Mouse (Mus musculus): Measurements from ENCODE around the gene Olfr374. TPM values are rescaled to one million over a fixed set of nuclear protein-coding genes. Genes with fewer than 3 reads are reported as not detected.
"Not testable (repeated sequence)": the region's sequence is repeated elsewhere in the genome, so short reads cannot be mapped to it uniquely, and the experiment has no call there.

Gene Olfr374
- not detected in 2 replicates for polyA plus RNA-seq (2014; fragmentation: Nextera tagmentation; extraction: Ambion mirVana)

- Histone ChIP-seq H3K4me3 (replicated peaks; ENCODE audit: low read depth, low read length) (no peak within 1 kb of the TSS), H3K36me3 (ENCODE audit: control insufficient read depth, insufficient read depth, low read length) (no peaks in the 10 kb centered on the region), H3K27ac (replicated peaks; ENCODE audit: low read depth, low read length) (no peak within 1 kb of the TSS), H3K27me3 (ENCODE audit: control insufficient read depth, insufficient read depth, low read length) (no peaks in the 10 kb centered on the region), H3K4me2 (ENCODE audit: low read length) (no peak within 1 kb of the TSS), H3K9me3 (ENCODE audit: control insufficient read depth, low read length) (no peaks in the 10 kb centered on the region; the same call in 1 of the 2 replicates), H3K9ac (replicated peaks; ENCODE audit: low read length) (no peak within 1 kb of the TSS), H3K4me1 (ENCODE audit: control insufficient read depth, insufficient read depth, low read length) (no peaks in the 10 kb centered on the region)
- DNase-seq (no peak), ATAC-seq (ENCODE audit: low FRiP score, low TSS enrichment) (no peak)
- 92% methylated on average over 3 of the region's 3 CpGs for WGBS
Observed at GRCm38 (mm10) chr8:72106740-72107139, at the start of gene Olfr374. Gene Olfr374, plus strand, starts transcription at chr8:72107040.

- H3K36me3 ChIP-seq (ENCODE audit: control insufficient read depth, insufficient read depth, low read length); H3K4me3 ChIP-seq (replicated peaks; ENCODE audit: low read depth, low read length); ATAC-seq (ENCODE audit: low FRiP score, low TSS enrichment); H3K27me3 ChIP-seq (ENCODE audit: control insufficient read depth, insufficient read depth, low read length); H3K4me2 ChIP-seq (ENCODE audit: low read length); DNase-seq; H3K4me1 ChIP-seq (ENCODE audit: control insufficient read depth, insufficient read depth, low read length); H3K9ac ChIP-seq (replicated peaks; ENCODE audit: low read length); H3K27ac ChIP-seq (replicated peaks; ENCODE audit: low read depth, low read length); H3K9me3 ChIP-seq (ENCODE audit: control insufficient read depth, low read length): not testable (repeated sequence)
- WGBS, result 83% methylated on average over 3 of the region's 4 CpGs
Observed at GRCm38 (mm10) chr8:72057643-72058042, 49.2 kb upstream of the Olfr374 start.

DNA sequence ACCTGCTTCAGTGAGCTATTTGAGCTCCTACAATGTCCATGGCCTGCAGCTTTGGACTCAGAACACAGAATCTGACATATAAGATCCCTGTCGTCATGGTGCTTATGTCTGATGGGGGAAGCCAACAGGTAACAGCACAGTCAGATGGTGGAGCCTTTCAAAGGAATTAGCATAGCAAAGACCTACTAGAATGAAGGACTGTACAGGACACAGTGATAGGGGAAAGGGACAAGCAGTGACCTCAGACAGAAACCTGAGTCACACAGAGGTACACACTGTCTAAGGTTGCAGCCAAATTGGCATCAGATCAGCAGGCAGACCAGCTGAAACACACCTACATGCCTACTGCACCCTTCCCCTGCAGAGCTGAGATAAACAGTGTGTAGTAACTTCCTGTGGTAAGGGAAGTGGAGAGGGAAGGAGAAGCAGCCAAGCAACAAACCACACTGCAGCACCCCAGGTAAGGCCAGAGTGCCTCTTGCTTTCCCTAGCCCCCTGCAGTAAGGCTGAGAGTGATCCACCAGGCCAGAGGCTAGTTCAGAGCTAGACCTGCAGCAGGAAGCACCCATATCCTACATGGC is 39.9 kb upstream of the Olfr374 start:
- ATAC-seq (ENCODE audit: low FRiP score, low TSS enrichment); H3K27ac ChIP-seq (replicated peaks; ENCODE audit: low read depth, low read length); H3K4me1 ChIP-seq (ENCODE audit: control insufficient read depth, insufficient read depth, low read length); H3K4me2 ChIP-seq (ENCODE audit: low read length); H3K36me3 ChIP-seq (ENCODE audit: control insufficient read depth, insufficient read depth, low read length); H3K9ac ChIP-seq (replicated peaks; ENCODE audit: low read length); DNase-seq; H3K4me3 ChIP-seq (replicated peaks; ENCODE audit: low read depth, low read length); H3K27me3 ChIP-seq (ENCODE audit: control insufficient read depth, insufficient read depth, low read length); H3K9me3 ChIP-seq (ENCODE audit: control insufficient read depth, low read length): not testable (repeated sequence)
- 88% methylated on average over 1 of the region's 1 CpGs for WGBS

DNA sequence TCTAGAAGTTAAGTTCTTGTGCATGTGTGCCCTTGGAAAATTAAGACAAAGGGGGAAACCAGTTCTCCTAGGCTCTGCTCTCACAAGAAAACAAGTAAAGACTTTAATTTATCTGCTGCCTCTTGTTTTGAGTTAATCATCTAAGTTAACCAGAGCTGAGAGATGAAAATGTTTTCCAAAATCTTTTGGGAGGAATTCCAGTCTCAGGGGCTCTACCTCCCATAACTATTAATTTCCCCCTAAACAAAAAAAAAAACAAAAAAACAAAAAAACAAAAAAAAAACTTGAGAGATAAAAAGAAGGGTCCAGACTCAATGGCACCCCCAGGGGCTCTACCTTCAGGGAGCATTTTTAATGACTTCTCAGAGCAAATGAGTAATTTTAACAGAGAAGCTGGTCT is 24.0 kb upstream of the Olfr374 start, which contains the start of gene Olfr373:
Gene Olfr373 (plus strand): TSS at position 301 of the 400 bp plus-strand sequence.
- DNase-seq; H3K4me3 ChIP-seq (replicated peaks; ENCODE audit: low read depth, low read length); H3K27me3 ChIP-seq (ENCODE audit: control insufficient read depth, insufficient read depth, low read length); H3K9me3 ChIP-seq (ENCODE audit: control insufficient read depth, low read length); H3K4me2 ChIP-seq (ENCODE audit: low read length); ATAC-seq (ENCODE audit: low FRiP score, low TSS enrichment); H3K27ac ChIP-seq (replicated peaks; ENCODE audit: low read depth, low read length); H3K36me3 ChIP-seq (ENCODE audit: control insufficient read depth, insufficient read depth, low read length); H3K9ac ChIP-seq (replicated peaks; ENCODE audit: low read length); H3K4me1 ChIP-seq (ENCODE audit: control insufficient read depth, insufficient read depth, low read length): not testable (repeated sequence)

- H3K27me3 ChIP-seq (ENCODE audit: control insufficient read depth, insufficient read depth, low read length), result no peaks in the 10 kb centered on the region
- DNase-seq (no peak), ATAC-seq (ENCODE audit: low FRiP score, low TSS enrichment) (no peak)
- H3K27ac ChIP-seq (replicated peaks; ENCODE audit: low read depth, low read length), result no peak overlapping the region
- H3K4me1 ChIP-seq (ENCODE audit: control insufficient read depth, insufficient read depth, low read length), result no peaks in the 10 kb centered on the region
- H3K4me2 ChIP-seq (ENCODE audit: low read length), result no peak overlapping the region
- WGBS, result 77% methylated on average over 5 of the region's 5 CpGs
- no peak overlapping the region for H3K4me3 ChIP-seq (replicated peaks; ENCODE audit: low read depth, low read length)
- H3K9me3 ChIP-seq (ENCODE audit: control insufficient read depth, low read length), result no peaks in the 10 kb centered on the region
- H3K9ac ChIP-seq (replicated peaks; ENCODE audit: low read length), result no peak overlapping the region
- H3K36me3 ChIP-seq (ENCODE audit: control insufficient read depth, insufficient read depth, low read length), result no peaks in the 10 kb centered on the region
Observed at GRCm38 (mm10) chr8:72084744-72085143, 22.1 kb upstream of the Olfr374 start.

DNA sequence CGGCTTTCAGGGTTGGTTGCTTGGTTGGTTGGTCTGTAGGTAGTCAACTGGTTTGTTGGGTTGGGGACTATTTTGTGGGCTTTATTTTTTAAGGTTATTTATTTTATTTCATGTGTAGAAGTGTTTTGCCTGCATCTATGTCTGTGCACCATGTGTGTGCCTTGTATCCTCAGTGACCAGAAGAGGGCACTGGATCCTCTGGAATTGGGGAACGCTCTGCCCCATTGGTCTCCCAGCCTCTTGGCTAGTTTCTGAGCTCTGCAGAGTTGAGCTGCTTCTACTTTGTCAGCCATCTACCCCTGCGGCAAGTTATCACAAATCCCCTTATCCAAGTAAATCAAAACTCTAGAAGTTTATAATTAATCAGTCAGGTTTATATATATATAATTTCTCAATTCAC is 19.2 kb upstream of the Olfr374 start:
- DNase-seq, result not testable (repeated sequence)
- WGBS, result 86% methylated on average over 3 of the region's 3 CpGs

DNA sequence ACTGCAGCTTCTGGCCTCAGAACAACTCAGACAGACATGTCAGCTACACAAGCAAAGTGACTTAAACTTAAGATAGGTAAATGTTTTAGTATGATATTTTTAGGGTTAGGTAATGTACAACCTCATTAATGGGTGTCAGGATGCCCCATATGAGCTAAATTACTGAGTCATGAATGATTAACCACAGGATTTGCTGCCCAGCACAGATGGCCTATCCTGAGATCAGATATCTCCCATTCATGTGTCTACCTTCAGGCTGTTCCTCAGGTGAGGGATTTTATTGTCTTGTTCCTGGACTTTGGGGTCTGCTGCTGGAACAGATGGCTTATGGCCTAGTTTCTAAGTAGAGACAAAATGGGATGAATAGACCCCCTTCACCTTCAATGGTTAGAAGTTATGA is 10.1 kb upstream of the Olfr374 start:
- H3K4me1 ChIP-seq (ENCODE audit: control insufficient read depth, insufficient read depth, low read length); H3K9me3 ChIP-seq (ENCODE audit: control insufficient read depth, low read length); H3K9ac ChIP-seq (replicated peaks; ENCODE audit: low read length); ATAC-seq (ENCODE audit: low FRiP score, low TSS enrichment); H3K4me3 ChIP-seq (replicated peaks; ENCODE audit: low read depth, low read length); H3K27ac ChIP-seq (replicated peaks; ENCODE audit: low read depth, low read length); H3K27me3 ChIP-seq (ENCODE audit: control insufficient read depth, insufficient read depth, low read length); H3K4me2 ChIP-seq (ENCODE audit: low read length); H3K36me3 ChIP-seq (ENCODE audit: control insufficient read depth, insufficient read depth, low read length); DNase-seq: not testable (repeated sequence)

More for the DNA sequence above, 19.2 kb upstream of the Olfr374 start:
- not testable (repeated sequence) for H3K9ac ChIP-seq (replicated peaks; ENCODE audit: low read length); H3K9me3 ChIP-seq (ENCODE audit: control insufficient read depth, low read length); ATAC-seq (ENCODE audit: low FRiP score, low TSS enrichment); H3K4me2 ChIP-seq (ENCODE audit: low read length); H3K4me3 ChIP-seq (replicated peaks; ENCODE audit: low read depth, low read length); H3K36me3 ChIP-seq (ENCODE audit: control insufficient read depth, insufficient read depth, low read length); H3K27ac ChIP-seq (replicated peaks; ENCODE audit: low read depth, low read length); H3K27me3 ChIP-seq (ENCODE audit: control insufficient read depth, insufficient read depth, low read length); H3K4me1 ChIP-seq (ENCODE audit: control insufficient read depth, insufficient read depth, low read length)

- not testable (repeated sequence) for ATAC-seq (ENCODE audit: low FRiP score, low TSS enrichment); H3K36me3 ChIP-seq (ENCODE audit: control insufficient read depth, insufficient read depth, low read length)
- 64% methylated on average over 6 of the region's 7 CpGs for whole genome bisulfite sequencing
Observed at GRCm38 (mm10) chr8:72099377-72100103, 7.3 kb upstream of the Olfr374 start.

DNA sequence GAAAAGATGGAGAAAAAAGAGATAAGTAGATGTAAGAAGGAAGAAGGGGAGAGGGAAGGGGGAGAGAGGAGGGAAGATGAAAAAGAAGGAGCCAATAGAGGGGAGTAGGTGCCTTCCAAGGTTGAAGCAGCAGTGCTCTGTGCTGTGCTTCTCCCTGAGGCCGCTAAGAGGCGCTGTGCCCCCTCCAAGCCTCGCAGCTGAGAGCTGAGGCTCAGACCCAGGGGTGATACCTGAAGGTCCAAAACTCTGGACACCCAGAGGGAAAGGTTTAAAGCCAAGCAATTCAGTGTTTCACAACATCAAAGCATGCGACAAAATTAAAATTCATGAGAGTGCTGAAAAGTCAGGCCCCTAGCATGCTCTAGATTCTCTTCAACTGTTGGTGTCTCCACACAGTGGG is 1.7 kb upstream of the Olfr374 start:
- no peak overlapping the region for H3K9ac ChIP-seq (replicated peaks; ENCODE audit: low read length)
- H3K27me3 ChIP-seq (ENCODE audit: control insufficient read depth, insufficient read depth, low read length), result no peaks in the 10 kb centered on the region
- ATAC-seq (ENCODE audit: low FRiP score, low TSS enrichment) (no peak), DNase-seq (no peak)
- no peaks in the 10 kb centered on the region; the same call in 1 of the 2 replicates for H3K9me3 ChIP-seq (ENCODE audit: control insufficient read depth, low read length)
- H3K27ac ChIP-seq (replicated peaks; ENCODE audit: low read depth, low read length), result no peak overlapping the region
- no peak overlapping the region for H3K4me2 ChIP-seq (ENCODE audit: low read length)
- H3K4me3 ChIP-seq (replicated peaks; ENCODE audit: low read depth, low read length), result no peak overlapping the region
- 18% methylated on average over 4 of the region's 4 CpGs for WGBS
- no peaks in the 10 kb centered on the region for H3K36me3 ChIP-seq (ENCODE audit: control insufficient read depth, insufficient read depth, low read length)
- no peaks in the 10 kb centered on the region for H3K4me1 ChIP-seq (ENCODE audit: control insufficient read depth, insufficient read depth, low read length)

More at GRCm38 (mm10) chr8:72099377-72100103, 7.3 kb upstream of the Olfr374 start:
- peak; percentile 6 for DNase-seq
- H3K4me3 ChIP-seq (replicated peaks; ENCODE audit: low read depth, low read length); H3K4me1 ChIP-seq (ENCODE audit: control insufficient read depth, insufficient read depth, low read length); H3K27ac ChIP-seq (replicated peaks; ENCODE audit: low read depth, low read length); H3K27me3 ChIP-seq (ENCODE audit: control insufficient read depth, insufficient read depth, low read length); H3K9me3 ChIP-seq (ENCODE audit: control insufficient read depth, low read length); H3K4me2 ChIP-seq (ENCODE audit: low read length); H3K9ac ChIP-seq (replicated peaks; ENCODE audit: low read length): not testable (repeated sequence)
